Mouse (Mus musculus) G1E (cell line): ENCODE measurements around the gene H2afy. TPM values are rescaled to one million over a fixed set of nuclear protein-coding genes. Genes with fewer than 3 reads are reported as not detected.

Experiments
- ATAC-seq: 2 replicates; pipeline ENCODE4 v1.8.0; 2016; ENCODE audit warnings: mild to moderate bottlenecking; ENCODE audit not compliant: insufficient number of reproducible peaks, poor library complexity, low FRiP score, severe bottlenecking; ENCODE audit errors: extremely low read depth
- DNase-seq: peaks from one replicate; pipeline ENCODE4 v3.0.0; 2012; ENCODE audit warnings: low spot score
- H3K27me3 ChIP-seq: 2 replicates; pipeline ENCODE4 v1.6.1; 2012; ENCODE audit warnings: mild to moderate bottlenecking, low read length, inconsistent platforms; ENCODE audit not compliant: insufficient read depth
- H3K36me3 ChIP-seq: replicated peaks from 2 replicates; pipeline ENCODE3; 2012; ENCODE audit warnings: mild to moderate bottlenecking, inconsistent platforms
- H3K4me1 ChIP-seq: 2 replicates; pipeline ENCODE4 v1.6.1; 2012; ENCODE audit warnings: low read depth, low read length, inconsistent platforms, mixed read lengths; ENCODE audit not compliant: insufficient read depth
- H3K4me3 ChIP-seq: 2 replicates; pipeline ENCODE4 v1.5.1; 2012; ENCODE audit warnings: low read depth, mild to moderate bottlenecking, inconsistent platforms, low read length, moderate library complexity, mixed read lengths
- H3K9me3 ChIP-seq: replicated peaks from 2 replicates; pipeline ENCODE4 v1.6.1; 2012; ENCODE audit warnings: inconsistent platforms
- CTCF ChIP-seq: IDR thresholded peaks from 2 replicates; pipeline ENCODE4 v1.5.1; 2012; ENCODE audit warnings: low read depth, low read length, inconsistent platforms, mixed read lengths
- GATA1 ChIP-seq: IDR thresholded peaks from 2 replicates; pipeline ENCODE4 v1.6.1; 2012; ENCODE audit warnings: borderline replicate concordance, low read length, inconsistent platforms, mixed read lengths
- GATA2 ChIP-seq: IDR thresholded peaks from 2 replicates; pipeline ENCODE4 v1.6.1; 2012; ENCODE audit warnings: low read depth, low read length, inconsistent platforms, borderline replicate concordance
- POLR2AphosphoS5 ChIP-seq: IDR thresholded peaks from 2 replicates; pipeline ENCODE4 v1.6.1; 2012; ENCODE audit warnings: low read depth, low read length, inconsistent platforms; ENCODE audit not compliant: insufficient replicate concordance
- TAL1 ChIP-seq: conservative IDR thresholded peaks from 2 replicates; pipeline ENCODE4 v1.6.1; 2012; ENCODE audit warnings: low read depth, low read length, inconsistent platforms, mixed read lengths
- polyA plus RNA-seq: library from polyadenylated mRNA; stranded (reverse); fragments of >175 nt; gene quantifications from 2 replicates; pipeline ENCODE4 v1.2.3, GENCODE M21; 2012
- total RNA-seq, 2 experiments: library from RNA; stranded (forward) in 1 of 2; stranded (reverse) in 1 of 2; fragments of 200-1000 nt in 1 of 2; fragments of >200 nt in 1 of 2; fragmentation: Nextera tagmentation in 1 of 2; gene quantifications; 2 replicates each; pipeline ENCODE4 v1.2.3; 2014 to 2017

H2afy gene
- total and polyA plus RNA-seq, 3 experiments, result 189 to 503 (median 198) TPM

DNA sequence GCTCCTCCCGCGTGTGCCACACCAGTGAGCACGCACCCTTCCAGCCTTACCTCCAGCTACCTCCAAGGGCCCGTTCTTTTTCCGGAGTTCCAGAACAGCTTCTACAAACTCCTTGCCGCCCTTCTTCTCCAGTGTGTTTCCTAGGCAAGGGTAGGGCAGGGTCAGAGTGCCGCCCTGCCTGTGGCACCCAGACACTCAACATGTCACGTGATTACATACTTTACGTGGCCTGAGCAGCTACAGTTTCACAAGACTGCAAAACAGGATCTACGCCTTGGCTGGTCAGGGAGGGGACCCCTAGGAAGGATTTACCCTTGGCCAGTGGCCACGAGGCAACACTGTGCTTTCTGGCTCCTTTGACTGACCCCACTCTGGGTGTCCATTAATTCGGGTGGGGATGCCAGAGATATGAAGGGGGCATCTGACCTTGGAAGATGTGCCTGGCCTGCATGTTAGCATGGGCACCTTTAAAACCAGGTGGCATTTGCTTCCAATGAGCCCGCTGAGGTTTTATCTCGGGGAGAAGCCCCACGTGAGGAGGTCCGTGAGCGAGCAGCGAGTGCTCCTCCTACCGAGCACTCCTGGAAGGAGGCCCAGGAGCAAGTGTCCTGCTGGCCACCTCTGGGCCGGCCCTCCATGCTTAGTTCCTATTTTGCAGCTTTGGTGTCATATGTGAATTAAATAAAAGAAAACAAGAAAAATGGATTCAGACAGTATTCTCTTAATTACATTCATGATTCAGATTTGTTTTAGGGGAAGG lies 51.8 kb downstream of the H2afy start:
- no peak for DNase-seq
- TF ChIP-seq CTCF (no peak), POLR2AphosphoS5 (no peak), TAL1 (no peak), GATA1 (no peak), GATA2 (no peak)
- Histone ChIP-seq H3K9me3 (no peaks in the 10 kb centered on the region), H3K27me3 (no peaks in the 10 kb centered on the region), H3K36me3 (peaks cover 100% of the 10 kb centered on the region), H3K4me1 (peaks cover 6% of the 10 kb centered on the region; the same call in 1 of the 2 replicates), H3K4me3 (no peak overlapping the region)
- no peak for ATAC-seq

- DNase-seq (no peak), ATAC-seq (no peak)
- TF ChIP-seq POLR2AphosphoS5 (no peak), GATA1 (no peak), CTCF (no peak)
- Histone ChIP-seq H3K27me3 (no peaks in the 10 kb centered on the region), H3K4me1 (peaks cover 6% of the 10 kb centered on the region; the same call in 1 of the 2 replicates), H3K9me3 (no peaks in the 10 kb centered on the region), H3K4me3 (no peak overlapping the region), H3K36me3 (peaks cover 100% of the 10 kb centered on the region)
Measured at GRCm38 (mm10) chr13:56081656-56082055, 54.5 kb downstream of the H2afy start.

DNA sequence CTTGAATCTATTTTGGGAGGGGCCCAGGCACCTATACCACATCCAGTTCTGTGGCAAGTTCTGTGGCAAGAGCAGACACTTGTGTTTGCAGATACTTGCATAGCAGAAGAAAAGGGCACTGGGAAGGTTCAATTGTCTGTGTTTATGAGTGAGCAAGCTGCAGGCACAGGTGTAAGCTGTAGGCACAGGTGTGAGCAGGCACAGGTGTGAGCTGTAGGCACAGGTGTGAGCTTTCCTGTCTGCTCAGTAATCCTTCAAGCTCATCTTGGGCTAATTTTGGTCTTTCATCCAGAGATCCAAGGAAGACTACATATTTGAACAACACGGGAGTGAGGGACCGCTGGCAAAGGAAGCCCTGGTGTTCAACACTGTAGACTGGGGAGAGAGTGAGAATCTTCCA lies 56.5 kb downstream of the H2afy start:
- TF ChIP-seq GATA1 (no peak), GATA2 (no peak), POLR2AphosphoS5 (no peak), TAL1 (no peak), CTCF (no peak)
- peaks cover 6% of the 10 kb centered on the region; the same call in 1 of the 2 replicates for H3K4me1 ChIP-seq
- no peak overlapping the region for H3K4me3 ChIP-seq
- ATAC-seq (no peak), DNase-seq (no peak)
- H3K27me3 ChIP-seq, result no peaks in the 10 kb centered on the region
- no peaks in the 10 kb centered on the region for H3K9me3 ChIP-seq
- H3K36me3 ChIP-seq, result peaks cover 100% of the 10 kb centered on the region

DNA sequence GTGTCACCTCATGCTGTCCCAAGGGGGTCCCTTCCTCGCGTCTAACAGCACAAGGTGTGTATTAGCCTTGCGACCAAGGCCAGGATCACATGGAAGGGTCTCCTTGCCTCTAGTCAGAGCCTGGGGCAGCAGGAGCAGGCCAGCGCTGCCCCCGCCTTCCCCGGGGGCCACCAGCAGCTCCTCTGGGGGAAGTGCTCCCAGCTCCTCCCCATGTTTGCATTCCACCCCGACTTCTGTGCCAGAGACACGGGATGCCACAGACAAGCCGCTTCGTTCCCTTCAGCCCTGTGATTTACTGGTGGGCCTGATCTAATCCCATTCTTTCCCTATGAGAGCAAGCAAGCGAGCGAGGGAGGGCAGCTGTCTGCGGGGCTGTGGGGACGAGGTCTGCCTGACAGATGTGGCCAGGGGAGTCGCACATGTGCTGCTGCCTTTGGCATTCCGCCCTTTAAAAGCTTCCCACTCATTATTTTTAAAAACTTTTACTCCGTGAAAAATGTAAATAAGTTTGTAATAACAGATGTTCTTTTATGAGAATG lies 57.4 kb downstream of the H2afy start:
- DNase-seq (no peak), ATAC-seq (no peak)
- Histone ChIP-seq H3K4me1 (peaks cover 6% of the 10 kb centered on the region; the same call in 1 of the 2 replicates), H3K4me3 (no peak overlapping the region), H3K36me3 (peaks cover 100% of the 10 kb centered on the region), H3K27me3 (no peaks in the 10 kb centered on the region), H3K9me3 (no peaks in the 10 kb centered on the region)
- TF ChIP-seq CTCF (no peak), POLR2AphosphoS5 (no peak), GATA2 (no peak), GATA1 (no peak), TAL1 (no peak)

- H3K27me3 ChIP-seq, result no peaks in the 10 kb centered on the region
- H3K4me1 ChIP-seq, result no peaks in the 10 kb centered on the region
- no peak overlapping the region for H3K4me3 ChIP-seq
- no peaks in the 10 kb centered on the region for H3K9me3 ChIP-seq
- no peak for ATAC-seq
- no peak for DNase-seq
- H3K36me3 ChIP-seq, result peaks cover 100% of the 10 kb centered on the region
- TF ChIP-seq POLR2AphosphoS5 (no peak), TAL1 (no peak), CTCF (no peak), GATA2 (no peak), GATA1 (no peak)
Measured at GRCm38 (mm10) chr13:56075930-56076329, 60.2 kb downstream of the H2afy start.

- no peak for DNase-seq
- ATAC-seq, result no peak
- H3K9me3 ChIP-seq, result no peaks in the 10 kb centered on the region
- H3K27me3 ChIP-seq, result no peaks in the 10 kb centered on the region
- peaks cover 98% of the 10 kb centered on the region for H3K36me3 ChIP-seq
- H3K4me1 ChIP-seq, result no peaks in the 10 kb centered on the region
- TF ChIP-seq POLR2AphosphoS5 (no peak), GATA2 (no peak), GATA1 (no peak), CTCF (no peak), TAL1 (no peak)
- no peak overlapping the region for H3K4me3 ChIP-seq
Measured at GRCm38 (mm10) chr13:56073186-56073585, 63.0 kb downstream of the H2afy start.

- no peak for TF ChIP-seq GATA2
- TF ChIP-seq GATA1, result no peak
- TF ChIP-seq POLR2AphosphoS5, result no peak
- TF ChIP-seq CTCF, result no peak
- TF ChIP-seq TAL1, result no peak
- Histone ChIP-seq H3K27me3 (no peaks in the 10 kb centered on the region), H3K36me3 (peaks cover 90% of the 10 kb centered on the region), H3K9me3 (no peaks in the 10 kb centered on the region), H3K4me1 (peaks cover 2% of the 10 kb centered on the region; the same call in 1 of the 2 replicates), H3K4me3 (no peak overlapping the region)
- ATAC-seq (no peak), DNase-seq (no peak)
Measured at GRCm38 (mm10) chr13:56072268-56072607, 63.9 kb downstream of the H2afy start.
